Comparison of ENCODE assay signal across 19 mouse cellular contexts in genomic region chr13:117020631-117021030, GRCm38 (mm10). TPM values are rescaled to one million over a fixed set of nuclear protein-coding genes. Genes with fewer than 3 reads are reported as not detected.
DNase-seq lines count a peak whose midpoint lies in the region; ATAC-seq and TF ChIP-seq lines count a peak whose summit lies in the region.
"Had no signal": no experiment of that assay in that cellular context is flagged by ENCODE, and none has a peak within 500 bp of the region (broad histone marks: within the 10 kb centered on the region; RNA-seq: fewer than 3 reads in every experiment).

No protein-coding gene starts in this region.

- H3K9me3 ChIP-seq in heart, postnatal 0 days (replicated peaks; ENCODE audit: control insufficient read depth, low read length) = no peaks in the 10 kb centered on the region
- H3K9me3 ChIP-seq: forebrain, embryonic 15.5 days; megakaryocyte, embryonic 14.5 days; neural tube, embryonic 13.5 days had no signal

- DNase-seq in heart, adult 11 months = peak; percentile 94
- DNase-seq in heart, postnatal 25 days (ENCODE audit: low spot score) = no peak
- DNase-seq in 3T3-L1 (ENCODE audit: low read depth, low spot score) (peak; percentile 74), adipocyte (ENCODE audit: low spot score) (peak; percentile 13)
- peak; percentile 60 for DNase-seq in heart, postnatal 0 days (ENCODE audit: low spot score)
- DNase-seq in left cerebral cortex, postnatal 36 days (ENCODE audit: low spot score in 2 of 2) = no peak
- no peak for DNase-seq in lung, postnatal 14 days
- no peak for DNase-seq in lung, postnatal 4 days
- DNase-seq: adrenal gland, adult 8-10 months; B cell, adult 2 months; cerebellum, postnatal 10 days; kidney, adult 18-20 months; kidney, postnatal 10 days; right cerebral cortex, postnatal 14 days had no signal

- H3K9ac ChIP-seq in heart, postnatal 0 days (replicated peaks; ENCODE audit: low read depth, low read length) = no peak overlapping the region
- H3K9ac ChIP-seq: forebrain, embryonic 15.5 days; neural tube, embryonic 13.5 days had no signal

- H3K27me3 ChIP-seq in heart, postnatal 0 days (ENCODE audit: control insufficient read depth, insufficient read depth, low read length) = no peaks in the 10 kb centered on the region
- H3K27me3 ChIP-seq: forebrain, embryonic 15.5 days; neural tube, embryonic 13.5 days had no signal

- no peak for ATAC-seq in heart, postnatal 0 days (ENCODE audit: insufficient read depth, low read depth)
- ATAC-seq: forebrain, embryonic 15.5 days; hindbrain, postnatal 0 days had no signal

- WGBS in heart, postnatal 0 days = 33% methylated on average over 6 of the region's 6 CpGs

- intact Hi-C loops in heart, postnatal 25 days (cut with DNase I) = no loop called here
- intact Hi-C loops in left cerebral cortex, postnatal 36 days (cut with DNase I) = no loop called here

- no peak for TF ChIP-seq CTCF in heart, postnatal 0 days (IDR thresholded peaks at IDR 0.05; ENCODE audit: low read depth)

- H3K4me2 ChIP-seq in heart, postnatal 0 days (ENCODE audit: low read depth, low read length) = no peak overlapping the region
- H3K4me2 ChIP-seq: forebrain, embryonic 15.5 days; neural tube, embryonic 13.5 days had no signal

- TF ChIP-seq EP300 in heart, postnatal 0 days (IDR thresholded peaks at IDR 0.05; ENCODE audit: low read depth) = 0 out of 2 replicates have a peak, but pooled peaks have one; percentile 31

- peaks cover 14% of the 10 kb centered on the region for H3K4me1 ChIP-seq in heart, postnatal 0 days (ENCODE audit: control insufficient read depth, insufficient read depth)

- H3K4me3 ChIP-seq in heart, postnatal 0 days (ENCODE audit: low read depth, low read length) = no peak overlapping the region
- H3K4me3 ChIP-seq: erythroblast, embryonic 14.5 days; forebrain, embryonic 15.5 days; megakaryocyte, embryonic 14.5 days; neural tube, embryonic 13.5 days had no signal

- peak overlapping the region; percentile 30; the same call in 1 of the 2 replicates for H3K27ac ChIP-seq in heart, postnatal 0 days (ENCODE audit: low read depth)
- H3K27ac ChIP-seq: forebrain, embryonic 15.5 days; hindbrain, postnatal 0 days; neural tube, embryonic 13.5 days had no signal

- H3K36me3 ChIP-seq in heart, postnatal 0 days (replicated peaks; ENCODE audit: control insufficient read depth, insufficient read depth, low read length) = no peaks in the 10 kb centered on the region
- H3K36me3 ChIP-seq: forebrain, embryonic 15.5 days; neural tube, embryonic 13.5 days had no signal

RNA-seq across cellular contexts. Expression of gene Parp8, which starts 4.7 kb away (rescaled TPM):
- 10 to 100 TPM in 1 of 2 experiments, 1 to 10 TPM in 1; 8.7 to 10.3 TPM for total RNA-seq in heart, postnatal 25 days (2021)
- 7.5 and 11.0 TPM in 2 replicates for total RNA-seq in heart, postnatal 0 days (2014; rRNA removed; ENCODE audit: low replicate concordance)
- 7.9 and 8.4 TPM in 2 replicates for polyA plus RNA-seq in heart, postnatal 0 days (2015; fragmentation: Nextera tagmentation; extraction: Ambion mirVana)
- 10 to 100 TPM; 16.2 to 23.5 TPM for total RNA-seq in left cerebral cortex, postnatal 36 days (2021)

Comparison
In these comparisons a context has a peak if more than half of its experiments do, and no peak if none do; other contexts are left out.
1. DNase-seq: peak in heart, adult 11 months (single experiment), 3T3-L1 (single experiment), adipocyte (single experiment) and heart, postnatal 0 days (single experiment); none in heart, postnatal 25 days (single experiment), left cerebral cortex, postnatal 36 days (0 of 2), lung, postnatal 14 days (single experiment) and lung, postnatal 4 days (0 of 2).